Mouse (Mus musculus) cortical plate, adult 2 months (tissue): ENCODE results near the gene Ephb6.

Experiments
- CTCF ChIP-seq: fragments of 200-500 bp; IDR thresholded peaks from 2 replicates; pipeline ENCODE4 v1.5.1; 2011; ENCODE audit warnings: mild to moderate bottlenecking, control low read depth, low read length; ENCODE audit not compliant: insufficient read depth; ENCODE audit errors: extremely low read depth
- POLR2A ChIP-seq: fragments of 200-500 bp; IDR thresholded peaks from 2 replicates; pipeline ENCODE4 v1.6.1; 2011; ENCODE audit warnings: mild to moderate bottlenecking, low read length, control low read depth; ENCODE audit not compliant: insufficient read depth; ENCODE audit errors: extremely low read depth

DNA sequence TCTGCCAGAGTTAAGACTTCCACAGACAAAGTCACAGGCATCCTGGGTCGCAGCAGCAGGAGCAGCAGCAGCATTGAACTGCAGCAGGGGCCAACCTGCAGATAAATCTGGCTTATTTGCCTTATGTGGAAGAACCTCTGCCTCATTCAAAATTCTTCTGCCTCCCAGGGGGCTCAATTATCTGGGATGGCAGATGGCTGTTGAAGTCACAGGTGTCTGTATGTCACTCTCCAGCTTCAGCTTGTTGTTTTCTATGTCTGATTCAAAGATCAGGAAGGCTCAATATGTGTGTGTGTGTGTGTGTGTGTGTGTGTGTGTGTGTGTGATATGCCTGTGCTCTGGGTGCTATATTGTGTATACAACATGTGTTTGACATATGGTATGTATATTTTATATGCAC lies 32.1 kb downstream of the Ephb6 start:
- TF ChIP-seq CTCF (no peak), POLR2A (no peak)
